Mouse (Mus musculus) kidney, embryonic 16.5 days (tissue): ENCODE data around the gene AL731706.1. TPM values are rescaled to one million over a fixed set of nuclear protein-coding genes. Genes with fewer than 3 reads are reported as not detected.

Experiments used
- ATAC-seq: fragments of 200-750 bp; cut with Nextera tagmentation; 2 replicates; pipeline ENCODE4 v1.8.0; 2017; ENCODE audit warnings: moderate TSS enrichment; ENCODE audit not compliant: low FRiP score, low TSS enrichment
- H3K27ac ChIP-seq: fragments of 300-500 bp; sonication (generic); 2 replicates; pipeline ENCODE4 v1.5.1; 2014; ENCODE audit warnings: low read length
- H3K27me3 ChIP-seq: fragments of 300-500 bp; sonication (generic); 2 replicates; pipeline ENCODE4 v1.6.1; 2014; ENCODE audit warnings: low read length, control low read depth, mixed read lengths; ENCODE audit not compliant: insufficient read depth
- H3K36me3 ChIP-seq: fragments of 300-500 bp; sonication (generic); 2 replicates; pipeline ENCODE4 v1.6.1; 2014; ENCODE audit warnings: low read length, control low read depth, mixed read lengths; ENCODE audit not compliant: insufficient read depth
- H3K4me1 ChIP-seq: fragments of 300-500 bp; sonication (generic); 2 replicates; pipeline ENCODE4 v1.6.1; 2014; ENCODE audit warnings: low read length, control low read depth, mixed read lengths; ENCODE audit not compliant: insufficient read depth
- H3K4me2 ChIP-seq: fragments of 300-500 bp; sonication (generic); replicated peaks from 2 replicates; pipeline ENCODE4 v1.6.1; 2014; ENCODE audit warnings: low read depth, low read length
- H3K4me3 ChIP-seq: fragments of 300-500 bp; sonication (generic); 2 replicates; pipeline ENCODE4 v1.5.1; 2014; ENCODE audit warnings: mild to moderate bottlenecking, low read length
- H3K9ac ChIP-seq: fragments of 300-500 bp; sonication (generic); replicated peaks from 2 replicates; pipeline ENCODE4 v1.6.1; 2014; ENCODE audit warnings: low read length
- H3K9me3 ChIP-seq: fragments of 300-500 bp; sonication (generic); 2 replicates; pipeline ENCODE4 v1.6.1; 2016; ENCODE audit warnings: low read length, control low read depth
- WGBS: fragments of 180-500 bp; shearing (Covaris S2); extraction: QIAGEN DNeasy Blood & Tissue Kit; methylation state at CpG from one replicate; pipeline ENCODE4 v1.1.7; 2014; 5-methylcytosine and 5-hydroxymethylcytosine counted together
- polyA plus RNA-seq: library from polyadenylated mRNA; unstranded; fragments of >200 nt; fragmentation: Nextera tagmentation; extraction: Ambion mirVana; gene quantifications from 2 replicates; pipeline ENCODE4 v1.2.1, GENCODE M21; 2015

Gene AL731706.1
- polyA plus RNA-seq, 1 experiment from 2014 or later = 32.5 TPM

GRCm38 (mm10) chr2:136837994-136838393, 53.2 kb downstream of the AL731706.1 start:
- Histone ChIP-seq H3K27me3 (no peaks in the 10 kb centered on the region), H3K4me3 (no peak overlapping the region), H3K9ac (no peak overlapping the region), H3K4me1 (no peaks in the 10 kb centered on the region), H3K9me3 (no peaks in the 10 kb centered on the region), H3K4me2 (no peak overlapping the region), H3K36me3 (no peaks in the 10 kb centered on the region), H3K27ac (no peak overlapping the region)
- ATAC-seq = no peak
- 36% methylated on average over 1 of the region's 1 CpGs for WGBS

- WGBS = 69% methylated on average over 3 of the region's 3 CpGs
- Histone ChIP-seq H3K4me3 (no peak overlapping the region), H3K27me3 (no peaks in the 10 kb centered on the region), H3K9me3 (no peaks in the 10 kb centered on the region), H3K27ac (no peak overlapping the region), H3K4me1 (no peaks in the 10 kb centered on the region), H3K4me2 (no peak overlapping the region), H3K9ac (no peak overlapping the region), H3K36me3 (no peaks in the 10 kb centered on the region)
- no peak for ATAC-seq
Observed at GRCm38 (mm10) chr2:136835882-136836281, 55.3 kb downstream of the AL731706.1 start.

GRCm38 (mm10) chr2:136834715-136835075, 56.5 kb downstream of the AL731706.1 start:
- whole genome bisulfite sequencing = 43% methylated on average over 1 of the region's 1 CpGs
- no peaks in the 10 kb centered on the region for H3K4me1 ChIP-seq

GRCm38 (mm10) chr2:136833976-136834714, 57.0 kb downstream of the AL731706.1 start:
- H3K36me3 ChIP-seq = no peaks in the 10 kb centered on the region
- H3K4me3 ChIP-seq = no peak overlapping the region
- H3K9ac ChIP-seq = no peak overlapping the region
- H3K4me2 ChIP-seq = no peak overlapping the region
- H3K27ac ChIP-seq = no peak overlapping the region
- 72% methylated on average over 3 of the region's 3 CpGs for WGBS
- no peaks in the 10 kb centered on the region for H3K9me3 ChIP-seq
- no peaks in the 10 kb centered on the region for H3K4me1 ChIP-seq
- no peaks in the 10 kb centered on the region for H3K27me3 ChIP-seq
- ATAC-seq = no peak

More at GRCm38 (mm10) chr2:136834715-136835075, 56.5 kb downstream of the AL731706.1 start:
- ATAC-seq = no peak
- no peaks in the 10 kb centered on the region for H3K27me3 ChIP-seq
- H3K27ac ChIP-seq = no peak overlapping the region
- no peaks in the 10 kb centered on the region for H3K36me3 ChIP-seq
- H3K4me2 ChIP-seq = no peak overlapping the region
- H3K9me3 ChIP-seq = no peaks in the 10 kb centered on the region
- H3K4me3 ChIP-seq = no peak overlapping the region
- H3K9ac ChIP-seq = no peak overlapping the region

- Histone ChIP-seq H3K9ac (no peak overlapping the region), H3K4me2 (no peak overlapping the region), H3K4me1 (no peaks in the 10 kb centered on the region), H3K36me3 (no peaks in the 10 kb centered on the region), H3K4me3 (no peak overlapping the region), H3K27ac (no peak overlapping the region), H3K27me3 (no peaks in the 10 kb centered on the region), H3K9me3 (no peaks in the 10 kb centered on the region)
- ATAC-seq = peak; percentile 67; the same call in 1 of the 2 replicates
- WGBS = 15% methylated on average over 3 of the region's 3 CpGs
Observed at GRCm38 (mm10) chr2:136832936-136833335, 58.3 kb downstream of the AL731706.1 start.

Other genes with a start within 250 kb of the AL731706.1 start
- gene Snap25, start 177.9 kb downstream of the AL731706.1 start, polyA plus RNA-seq = 1.2 and 2.8 TPM in 2 replicates
- gene AL731706.2, start 5.7 kb downstream of the AL731706.1 start, polyA plus RNA-seq = 20.7 and 41.5 TPM in 2 replicates
- 6.5 and 8.1 TPM in 2 replicates for gene Slx4ip, start 171 bp downstream of the AL731706.1 start, polyA plus RNA-seq
- 17.1 and 18.2 TPM in 2 replicates for gene Mkks, start within 50 bp of the AL731706.1 start, polyA plus RNA-seq
- gene Jag1, start 225.3 kb upstream of the AL731706.1 start, polyA plus RNA-seq = 37.9 and 49.2 TPM in 2 replicates